Mouse (Mus musculus) kidney, adult 8-10 months (tissue): ENCODE data around the gene Cyb5d1.

ENCODE experiments used
- DNase-seq, 2 experiments: peaks; one replicate each; pipeline ENCODE4 v3.0.0; 2022

Gene Cyb5d1

DNA sequence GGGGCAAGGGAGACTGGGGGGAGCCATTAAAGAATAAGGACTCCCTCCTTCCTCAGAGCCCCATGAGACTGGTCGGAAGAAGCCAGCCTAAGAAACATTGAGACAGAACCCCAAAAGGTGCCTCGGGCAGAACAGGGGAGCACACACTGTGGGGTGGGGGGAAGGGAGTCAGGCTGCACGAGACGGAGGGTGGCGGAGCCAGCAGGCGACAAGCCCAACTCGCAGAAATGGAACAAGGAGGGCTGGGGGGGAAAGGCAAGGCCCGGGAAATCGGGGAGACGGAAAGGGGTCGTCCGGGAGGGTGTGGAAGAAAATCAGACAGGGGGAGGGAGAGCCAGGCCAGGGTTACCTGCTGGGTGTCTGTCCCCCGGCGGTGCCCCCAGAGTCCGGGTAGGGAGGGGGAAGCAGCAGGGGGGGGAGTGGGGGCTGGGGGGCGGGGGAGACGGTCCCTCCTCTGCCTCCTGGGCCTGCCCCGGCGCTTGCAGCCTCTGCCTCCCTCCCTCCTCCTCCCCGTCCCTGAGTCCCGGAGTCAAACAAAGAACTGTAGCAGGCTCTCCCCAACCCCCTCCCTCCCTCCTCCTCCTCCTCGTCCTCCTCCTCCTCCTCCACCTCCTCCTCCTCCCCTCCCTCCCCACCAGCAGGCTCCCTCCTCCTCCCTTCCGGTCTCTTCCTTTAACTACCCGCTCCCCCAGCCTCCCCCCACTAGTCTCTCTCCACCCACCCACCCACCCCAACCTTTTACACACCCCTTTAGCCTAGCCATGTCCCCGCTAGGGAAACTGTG is 20.4 kb upstream of the Cyb5d1 start:
- peak; percentile 38 to 62 for DNase-seq

DNA sequence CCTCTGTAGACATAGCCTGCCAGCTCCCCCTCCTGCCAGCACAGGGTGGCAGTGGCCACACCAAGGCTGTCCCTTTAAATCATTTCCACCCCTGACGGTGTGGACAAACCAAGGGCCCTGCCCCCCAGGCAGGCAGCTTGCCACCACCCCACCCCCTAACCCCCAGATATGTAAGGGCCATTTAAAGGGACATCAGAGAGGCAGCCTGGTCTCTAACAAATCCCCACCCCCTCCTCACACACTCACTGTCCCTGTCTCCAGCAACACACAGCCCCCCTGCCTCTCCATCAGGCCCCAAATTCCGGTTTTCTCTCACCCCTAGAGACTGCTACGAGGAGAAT is 19.9 kb upstream of the Cyb5d1 start:
- peak; percentile 60 to 76 for DNase-seq

DNA sequence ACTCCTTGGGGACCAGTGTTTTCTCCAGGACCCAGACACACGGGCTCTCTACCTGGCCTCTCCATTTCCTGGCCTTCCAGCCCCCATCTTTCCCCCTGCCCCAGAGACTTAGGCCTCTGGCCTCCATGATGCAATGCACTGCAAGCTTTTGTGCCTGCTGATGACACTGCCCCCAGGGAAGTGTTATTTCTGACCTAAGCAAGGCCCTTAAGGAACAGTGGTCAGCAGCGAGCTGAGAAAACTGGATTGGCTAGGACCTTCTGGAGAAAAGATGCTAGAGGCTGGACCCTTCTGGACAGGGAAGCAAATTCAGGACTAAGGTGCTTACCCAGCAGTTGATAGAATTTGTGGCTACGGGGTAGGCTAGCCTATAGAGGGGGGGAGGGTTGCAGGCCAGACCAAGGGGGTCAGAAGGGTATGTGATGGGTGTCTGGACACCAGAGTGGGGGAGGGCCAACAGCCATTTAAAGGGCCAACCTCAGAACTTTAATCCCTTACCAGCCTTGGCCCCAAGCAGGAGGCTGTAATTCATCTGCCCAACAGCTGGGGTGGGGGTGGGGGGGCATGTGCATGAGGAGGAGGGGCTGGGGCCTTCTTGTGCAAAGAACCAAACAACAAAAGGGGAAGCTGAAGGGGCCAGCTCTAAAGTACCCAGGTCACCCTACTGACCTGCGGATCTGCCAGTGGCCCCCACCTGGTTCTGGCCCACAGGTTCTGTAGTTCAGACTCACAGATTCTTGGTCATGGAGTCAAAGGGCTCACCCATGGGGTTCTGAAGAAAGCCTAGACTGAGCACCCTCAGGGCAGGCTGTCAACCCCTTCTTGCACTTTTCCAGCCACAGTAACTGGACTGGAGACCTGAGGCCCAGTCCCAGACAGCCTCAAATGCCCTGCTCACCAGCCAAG is 19.2 kb upstream of the Cyb5d1 start:
- DNase-seq, result no peak

DNA sequence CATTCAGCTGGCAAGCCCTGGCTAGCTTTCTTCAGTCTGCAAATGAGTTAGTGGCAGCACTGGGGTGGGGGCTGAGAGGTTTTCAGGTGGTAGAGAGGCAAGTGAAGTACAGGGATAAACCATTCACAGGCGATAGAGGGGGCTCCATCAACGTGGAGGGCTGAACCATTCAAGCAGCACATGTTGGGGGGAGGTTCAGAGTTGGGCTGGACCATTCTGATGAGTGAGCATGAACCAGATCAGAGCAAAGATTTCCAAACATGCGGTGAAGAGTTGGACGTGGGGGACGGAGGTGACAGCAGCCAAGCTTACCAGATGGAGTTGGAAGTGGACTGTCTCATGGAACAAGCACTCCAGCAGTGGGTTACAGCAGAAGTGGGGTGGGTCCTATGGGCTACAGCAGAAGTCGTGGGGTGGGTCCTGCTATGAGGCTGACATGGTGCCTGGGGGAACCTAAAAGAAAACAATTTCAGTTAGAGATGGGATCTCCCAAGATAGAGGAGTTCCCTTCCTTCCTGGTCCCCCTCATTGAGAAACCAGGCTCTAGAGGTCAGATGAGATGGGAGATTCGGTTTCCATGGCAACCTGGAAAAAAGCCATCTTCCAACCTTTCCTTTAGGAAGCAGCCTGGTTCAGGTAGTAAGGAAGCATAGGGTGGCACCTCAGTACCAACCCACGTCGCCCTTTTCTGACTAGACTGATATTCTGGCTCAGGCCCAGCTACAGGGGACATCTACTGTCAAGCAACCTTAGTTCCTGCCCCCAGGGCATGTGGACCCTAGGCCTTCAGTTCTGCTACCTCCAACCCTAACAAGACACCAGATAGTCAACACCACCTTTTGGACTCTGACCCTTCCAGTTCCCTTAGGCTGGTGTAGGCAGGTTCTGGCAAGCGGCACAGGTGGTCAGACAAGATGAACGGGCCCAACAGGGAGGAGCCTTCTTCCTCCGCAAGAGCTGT is 18.1 kb upstream of the Cyb5d1 start, which contains the start of gene Kdm6b:
TSS of gene Kdm6b (minus strand) at position 455 of the 961 bp plus-strand sequence.
- DNase-seq, result peak; percentile 72 to 83

DNA sequence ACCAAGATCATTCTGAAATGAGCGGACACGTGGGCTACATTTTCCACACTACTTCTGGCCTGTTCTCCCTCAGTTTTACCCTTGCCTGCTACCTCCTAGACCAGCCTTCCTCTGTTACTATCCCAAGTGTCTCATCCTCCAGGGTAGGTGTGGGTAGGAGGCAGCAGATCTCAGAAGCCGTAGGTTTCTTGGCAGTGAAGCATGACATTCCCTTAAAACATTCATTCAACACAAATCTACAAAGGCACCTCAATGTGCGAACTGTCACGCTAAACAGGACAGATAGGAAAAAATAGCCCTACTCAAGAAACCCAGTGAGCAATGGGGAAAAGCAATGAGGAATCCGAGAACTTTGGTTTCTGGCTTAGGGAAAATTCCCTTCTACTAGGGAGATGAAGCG is 17.1 kb upstream of the Cyb5d1 start:
- DNase-seq, result no peak

DNA sequence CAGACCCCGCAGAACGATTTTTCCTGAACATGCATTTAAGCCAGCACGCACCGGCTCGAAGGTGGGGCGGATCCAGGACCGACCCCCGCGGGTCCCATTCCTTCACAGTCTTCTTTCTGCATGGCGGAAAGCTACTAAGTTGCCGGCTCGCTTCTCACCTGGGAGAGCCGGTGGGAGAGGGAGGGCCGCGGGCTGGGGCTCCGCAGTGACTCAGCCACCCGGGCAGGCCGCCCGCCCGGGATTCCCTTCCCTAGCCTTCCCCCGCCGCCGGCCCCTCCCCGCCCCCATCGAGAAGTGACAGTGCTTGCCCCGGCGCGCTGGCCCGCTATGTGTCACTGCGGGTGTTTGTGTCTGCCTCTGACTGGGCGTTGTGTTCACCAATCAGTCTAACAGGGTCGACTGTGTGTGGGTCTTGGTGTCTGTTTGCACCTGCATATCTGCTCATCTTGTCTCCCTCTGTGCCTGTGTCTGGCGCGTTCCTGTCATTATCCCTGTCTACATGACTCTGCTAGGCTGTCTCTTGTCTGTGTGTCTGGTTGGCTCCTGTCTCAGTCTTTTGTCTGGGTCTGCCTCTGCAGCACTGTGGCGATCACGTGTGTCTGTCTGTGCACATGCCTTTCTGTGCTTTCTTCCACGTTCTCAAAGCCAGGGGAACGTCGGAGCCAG is 16.2 kb upstream of the Cyb5d1 start:
- DNase-seq, result peak in 1 of 2 experiments; percentile 50

DNA sequence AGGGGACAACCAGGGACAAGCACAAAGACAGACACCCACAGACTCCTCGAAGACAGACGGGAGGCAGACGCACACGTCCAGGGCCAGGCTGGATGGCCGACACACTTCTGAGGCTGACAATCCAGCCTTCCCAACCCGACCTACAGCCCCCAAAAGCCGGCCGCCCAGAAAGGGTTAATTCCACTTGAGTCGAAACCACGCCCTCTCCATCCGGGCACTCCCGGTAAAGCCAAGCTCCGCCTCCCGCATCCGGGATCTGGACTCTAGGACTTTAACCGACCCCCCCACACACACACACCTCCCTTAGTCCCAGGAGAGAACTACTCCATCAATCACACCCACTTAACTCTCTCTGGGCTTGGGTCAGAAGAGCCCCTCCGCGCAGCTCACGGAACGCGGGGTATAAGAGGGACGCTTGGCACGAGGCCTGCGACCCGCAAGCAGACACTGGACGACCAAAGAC is 15.7 kb upstream of the Cyb5d1 start:
- peak; percentile 95 to 98 for DNase-seq

DNA sequence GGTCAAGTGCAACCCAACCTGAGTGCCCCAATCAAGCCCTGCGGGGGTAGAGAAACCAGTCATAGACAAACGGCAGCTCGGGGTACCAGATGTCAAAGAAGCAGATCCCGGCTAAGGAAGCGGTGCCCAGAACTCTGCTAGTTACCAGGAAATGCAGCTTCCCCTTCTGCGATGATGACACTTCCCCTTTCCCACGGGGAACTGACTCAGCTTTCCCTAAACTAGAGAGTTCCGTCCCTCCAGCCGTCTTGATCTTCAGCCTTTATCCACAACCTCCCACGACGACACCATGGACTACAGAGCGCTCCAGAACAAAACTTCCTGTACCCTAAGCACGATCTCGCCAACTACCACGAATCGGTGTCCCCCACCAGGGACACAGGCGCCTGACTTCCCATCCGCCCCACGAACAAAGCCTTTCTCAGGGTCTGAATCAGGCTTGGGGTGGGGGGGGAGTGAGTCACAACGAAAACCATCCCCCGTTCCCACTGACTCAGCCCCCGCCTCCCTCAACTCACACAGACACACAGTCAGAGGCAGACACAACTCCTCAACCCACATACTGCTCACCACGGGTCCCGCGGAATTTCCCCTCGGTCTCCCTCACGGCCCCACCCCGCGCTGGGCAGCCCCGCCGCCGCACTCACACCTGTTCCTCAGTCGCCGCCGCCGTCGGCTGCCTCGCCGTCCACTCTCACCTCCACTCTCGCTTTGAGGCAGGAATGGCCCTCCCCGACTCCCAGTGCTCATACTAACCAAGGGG is 15.1 kb upstream of the Cyb5d1 start:
- peak; percentile 68 to 69 for DNase-seq

DNA sequence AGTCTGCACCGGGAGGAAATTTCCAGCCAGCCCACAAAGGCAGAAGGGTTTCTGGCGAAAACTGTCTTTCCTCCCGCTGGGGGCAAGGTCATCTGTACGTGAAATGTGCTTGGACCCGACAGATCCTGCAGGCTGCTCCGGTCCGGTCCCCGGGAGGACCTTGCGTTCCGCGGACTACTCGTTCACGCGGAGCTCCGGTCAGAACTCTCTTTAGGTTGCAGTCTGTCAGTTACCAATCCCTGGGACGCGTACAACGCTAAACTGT is 14.5 kb upstream of the Cyb5d1 start:
- no peak for DNase-seq

DNA sequence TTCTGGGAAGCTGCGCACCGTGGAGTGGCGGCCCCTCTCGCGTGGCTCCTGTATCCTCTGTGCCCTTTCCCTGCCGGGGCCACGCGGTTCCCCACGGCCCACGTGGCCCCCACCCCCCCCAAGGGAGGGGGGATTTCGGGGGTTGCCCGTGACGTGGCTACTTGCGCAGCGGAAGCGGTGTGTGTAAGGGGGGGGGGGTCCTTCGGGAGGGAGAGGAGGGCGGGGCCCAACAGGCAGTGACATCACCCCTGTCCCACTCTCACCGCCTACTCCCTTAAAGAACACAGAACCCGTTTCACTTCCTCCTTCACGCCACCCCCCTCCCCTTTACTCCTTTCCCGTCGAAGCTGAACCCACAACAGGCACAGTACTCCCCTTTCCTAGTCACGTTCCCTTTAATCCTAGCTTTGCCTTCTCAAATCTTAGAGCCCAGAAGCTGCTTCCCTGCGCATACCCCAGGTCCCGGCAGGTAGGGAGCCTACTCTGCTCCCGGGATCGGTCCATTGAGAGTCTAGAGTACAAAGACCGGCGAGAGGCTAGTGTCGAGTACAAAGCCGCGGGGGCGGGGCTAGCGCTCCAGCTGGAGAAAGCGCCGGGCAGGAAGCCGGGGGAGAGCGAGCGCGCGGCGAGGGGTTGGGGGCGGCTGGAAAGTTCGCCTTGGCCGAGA is 14.1 kb upstream of the Cyb5d1 start:
- DNase-seq, result peak; percentile 90 to 93

DNA sequence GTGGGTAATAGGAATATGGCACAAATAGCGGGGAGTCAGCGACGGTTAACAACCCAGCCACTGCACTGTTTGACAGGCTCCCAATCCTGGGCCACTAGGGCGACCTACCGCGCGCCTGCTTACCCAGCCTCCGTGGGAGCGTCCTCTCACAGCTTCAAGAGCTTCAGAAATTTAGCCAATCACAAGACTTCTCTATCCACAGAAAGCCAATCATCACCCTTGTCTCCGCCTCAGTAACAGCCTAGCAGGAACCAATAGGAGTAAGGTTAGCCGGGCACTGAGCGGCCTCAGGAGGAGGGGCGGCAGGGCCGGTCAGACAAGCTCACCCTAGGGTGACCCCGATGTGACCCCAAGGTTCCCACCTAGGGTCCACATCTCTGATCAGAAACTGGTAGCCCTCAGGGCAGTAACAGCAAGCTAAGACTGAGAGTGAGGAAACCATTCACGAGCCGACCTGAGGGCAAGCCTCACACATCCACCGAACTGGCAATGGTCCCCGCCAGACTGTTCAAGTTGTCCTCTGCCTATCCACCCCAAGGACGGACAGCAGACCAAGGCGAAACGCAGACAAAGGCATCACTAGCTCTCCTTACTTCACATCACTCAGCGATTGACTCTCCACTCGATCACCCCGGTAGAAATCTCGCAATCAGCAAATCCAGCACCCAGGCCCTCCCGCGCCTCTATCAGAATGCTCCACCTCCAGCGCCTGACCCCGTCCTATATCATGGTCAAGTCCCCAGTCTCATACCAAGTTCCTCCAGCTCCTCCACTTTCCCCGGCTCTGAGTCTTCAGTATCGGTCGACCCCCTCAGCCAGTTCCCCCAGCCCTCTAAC is 13.3 kb upstream of the Cyb5d1 start:
- DNase-seq, result peak; percentile 90 to 96

DNA sequence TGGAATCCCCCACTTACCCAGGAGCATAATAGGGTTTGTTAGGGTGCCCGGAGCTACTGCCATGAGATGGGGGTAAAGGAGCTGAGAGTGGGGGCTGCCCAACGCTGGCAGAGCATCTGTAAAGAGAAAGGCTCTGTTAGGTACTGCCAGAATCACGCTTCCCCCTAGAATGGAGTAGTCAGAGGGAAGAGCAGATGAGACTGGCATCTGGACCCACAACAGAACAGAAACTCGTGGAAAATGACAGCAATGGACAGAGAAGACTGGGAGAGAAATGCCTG is 12.2 kb upstream of the Cyb5d1 start:
- no peak for DNase-seq

DNA sequence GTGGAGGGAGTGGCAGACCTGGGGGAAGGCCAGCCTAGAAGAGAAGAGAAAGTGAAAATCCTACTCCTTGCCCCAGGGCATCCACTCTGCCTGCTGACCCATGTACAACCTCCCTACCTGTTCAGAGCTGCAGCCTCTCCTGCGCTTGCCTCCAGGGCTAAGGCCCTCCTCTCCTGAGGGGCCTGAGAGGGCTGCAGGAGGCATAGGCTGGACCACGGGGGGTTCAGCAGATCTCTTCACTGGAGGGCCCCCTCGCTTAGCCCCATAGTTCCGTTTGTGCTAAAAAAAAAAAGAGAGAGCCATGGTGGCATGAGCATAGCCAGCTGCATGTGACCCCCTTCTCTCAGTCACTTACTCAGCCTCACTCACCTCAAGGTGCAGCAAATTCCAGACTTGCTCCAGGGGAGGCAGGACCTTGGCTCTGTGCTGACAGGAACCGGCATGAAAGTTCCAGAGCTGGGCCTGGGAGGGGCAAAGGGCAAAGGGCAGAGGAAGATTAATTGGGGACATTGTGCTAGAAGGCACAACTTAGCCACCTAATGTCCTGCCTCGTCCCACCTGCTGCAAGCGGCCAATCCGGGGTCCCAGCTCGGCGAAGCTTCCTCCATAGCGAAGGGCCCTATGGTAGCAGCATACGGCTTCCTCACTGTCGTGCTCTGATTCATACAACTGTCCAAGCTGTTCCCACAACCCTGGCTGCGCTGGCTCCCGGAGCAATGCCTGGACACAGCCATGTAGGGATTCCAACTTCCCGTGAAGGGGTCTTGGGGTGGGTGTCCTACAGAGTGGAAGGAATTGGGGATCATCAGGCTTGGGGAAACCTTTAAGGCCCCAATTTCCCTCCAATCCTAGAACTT is 11.7 kb upstream of the Cyb5d1 start:
- peak in 1 of 2 experiments; percentile 73 for DNase-seq

DNA sequence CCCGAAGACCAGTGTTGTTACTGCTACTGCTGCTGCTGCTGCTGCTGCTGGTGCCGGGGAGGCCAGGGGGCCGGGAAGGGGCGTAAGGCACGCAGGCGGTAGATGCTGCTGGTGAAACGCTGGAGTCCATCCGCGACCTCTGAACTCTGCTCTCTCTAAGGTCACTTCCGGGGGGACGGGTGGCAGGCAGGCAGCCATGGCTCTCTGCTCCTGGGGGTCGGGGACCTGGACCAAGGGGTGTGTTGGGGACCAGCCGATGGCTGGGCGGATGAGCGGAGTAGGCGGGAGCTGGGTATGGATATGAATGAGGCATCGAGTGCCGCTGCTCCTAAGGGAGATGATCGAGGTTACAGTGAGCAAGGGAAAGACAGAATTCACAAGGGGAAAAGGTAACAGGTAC is 10.9 kb upstream of the Cyb5d1 start:
- DNase-seq, result no peak

DNA sequence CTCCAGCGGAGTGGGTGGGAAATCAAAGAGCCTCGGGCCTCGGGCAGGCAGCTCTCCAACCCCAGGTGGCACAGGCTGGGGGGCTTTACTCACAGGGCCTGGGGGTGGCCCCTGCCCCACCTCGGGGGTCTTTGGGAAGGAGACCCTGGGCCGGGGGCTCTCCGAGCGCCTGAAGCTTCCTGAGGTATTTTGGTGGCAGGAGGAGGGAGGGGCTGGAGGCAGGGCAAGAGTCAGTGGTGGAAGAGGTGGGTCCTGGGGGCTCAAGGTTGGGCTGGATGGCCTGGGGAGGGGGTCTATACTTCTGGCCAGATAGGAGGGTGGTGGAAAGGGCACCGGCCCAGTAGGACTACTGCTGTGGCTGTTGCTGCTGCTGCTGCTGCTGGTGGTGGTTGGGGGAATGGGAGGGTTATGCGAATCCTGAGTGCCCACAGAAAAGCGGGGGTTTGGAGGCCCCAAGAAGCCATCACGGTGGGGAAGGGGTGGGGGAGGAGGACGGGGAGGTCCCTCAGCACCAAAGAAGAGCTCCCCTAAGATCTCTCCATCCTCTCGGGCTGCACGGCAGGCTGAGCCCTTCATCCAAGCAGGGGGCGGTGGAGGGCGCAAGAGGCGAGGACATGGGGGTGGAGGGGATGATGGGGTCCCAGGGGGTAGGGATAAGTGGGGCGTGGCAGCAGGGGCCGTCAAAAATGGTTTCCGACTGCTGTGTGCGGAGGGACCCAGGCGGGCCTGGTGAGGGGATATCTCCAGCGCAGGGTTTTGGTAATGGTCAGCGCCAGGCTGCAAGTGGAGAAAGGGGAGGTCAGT is 10.2 kb upstream of the Cyb5d1 start:
- no peak for DNase-seq

DNA sequence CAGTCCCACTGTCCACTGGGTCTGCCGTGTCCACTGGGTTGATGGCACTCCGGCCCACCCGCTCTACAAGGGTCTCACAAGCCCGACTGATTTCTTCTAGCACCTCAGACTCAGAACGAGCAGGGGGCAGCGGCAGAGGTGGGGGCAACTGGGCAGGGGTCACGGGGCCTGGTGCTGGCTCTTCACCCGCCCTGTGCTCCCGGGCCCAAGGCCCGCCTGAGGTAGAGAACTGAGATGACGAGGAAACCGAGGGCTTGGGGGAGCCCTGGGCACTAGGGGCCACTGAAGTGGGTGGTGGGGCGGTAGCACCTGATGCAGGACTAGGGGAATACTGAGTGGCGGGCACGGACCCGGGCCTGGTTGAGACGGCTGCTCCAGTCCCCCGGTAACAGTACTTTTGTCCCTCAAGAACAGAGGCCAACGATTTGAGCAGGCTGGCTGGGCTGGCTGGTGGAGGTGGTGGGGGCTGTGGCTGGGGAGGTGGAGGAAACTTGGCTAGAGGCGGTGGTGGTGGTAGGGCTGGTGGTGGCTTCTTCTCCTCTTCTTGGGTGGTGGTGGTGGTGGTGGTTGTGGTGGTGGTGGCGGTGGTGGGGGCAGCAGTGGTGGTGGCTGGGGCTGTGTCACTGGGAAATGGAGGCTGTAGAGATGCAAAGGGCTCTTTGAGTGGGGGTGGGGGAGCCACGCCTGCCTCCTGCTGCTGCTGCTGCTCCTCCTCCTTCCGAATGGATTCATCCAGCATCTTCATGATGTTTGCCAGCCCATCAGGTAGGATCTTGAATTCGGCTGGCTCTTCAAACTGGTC is 9.4 kb upstream of the Cyb5d1 start:
- DNase-seq, result no peak
